Mouse (Mus musculus) right cerebral cortex, postnatal 10 days (tissue): ENCODE data around the gene Oaz1.
A peak's percentile ranks its signal among the peaks of the same experiment; 100 is the strongest.

Experiments
- DNase-seq, 2 experiments: peaks; one replicate each; pipeline ENCODE4 v3.0.0; 2021; ENCODE audit warnings: low spot score in 2 of 2

Oaz1 gene

GRCm38 (mm10) chr10:80845055-80845693 is 18.7 kb downstream of the Oaz1 start:
- DNase-seq, result no peak

- no peak for DNase-seq
Measured at GRCm38 (mm10) chr10:80845732-80846131, 19.3 kb downstream of the Oaz1 start.

GRCm38 (mm10) chr10:80848571-80848970 is 22.1 kb downstream of the Oaz1 start:
- peak in 1 of 2 experiments; percentile 55 for DNase-seq

GRCm38 (mm10) chr10:80854913-80855748 is 28.7 kb downstream of the Oaz1 start, which contains the start of the genes Lsm7 and Sppl2b:
Gene Lsm7 (minus strand): TSS chr10:80855209.
Gene Sppl2b (plus strand): TSS chr10:80855275.
- DNase-seq, result peak; percentile 97 to 98

- no peak for DNase-seq
Measured at GRCm38 (mm10) chr10:80855749-80856073, 29.3 kb downstream of the Oaz1 start.

- peak; percentile 61 to 78 for DNase-seq
Measured at GRCm38 (mm10) chr10:80856267-80856666, 29.8 kb downstream of the Oaz1 start.

- DNase-seq, result no peak
Measured at GRCm38 (mm10) chr10:80856908-80857307, 30.5 kb downstream of the Oaz1 start.

GRCm38 (mm10) chr10:80857386-80857785 is 30.9 kb downstream of the Oaz1 start:
- DNase-seq, result peak in 1 of 2 experiments; percentile 51

GRCm38 (mm10) chr10:80857848-80858247 is 31.4 kb downstream of the Oaz1 start:
- no peak for DNase-seq

GRCm38 (mm10) chr10:80858350-80858935 is 32.0 kb downstream of the Oaz1 start:
- DNase-seq, result no peak

GRCm38 (mm10) chr10:80862305-80862704 is 35.8 kb downstream of the Oaz1 start:
- DNase-seq, result no peak

GRCm38 (mm10) chr10:80864446-80864845 is 38.0 kb downstream of the Oaz1 start:
- DNase-seq, result no peak

- DNase-seq, result no peak
Measured at GRCm38 (mm10) chr10:80870993-80871392, 44.5 kb downstream of the Oaz1 start.

- DNase-seq, result no peak
Measured at GRCm38 (mm10) chr10:80871581-80871980, 45.1 kb downstream of the Oaz1 start, which contains the start of gene Tmprss9. Gene Tmprss9 (plus strand): TSS chr10:80871848.

- peak in 1 of 2 experiments; percentile 22 for DNase-seq
Measured at GRCm38 (mm10) chr10:80874035-80874434, 47.6 kb downstream of the Oaz1 start.

GRCm38 (mm10) chr10:80876028-80876427 is 49.6 kb downstream of the Oaz1 start:
- DNase-seq, result peak in 1 of 2 experiments; percentile 72

- DNase-seq, result no peak
Measured at GRCm38 (mm10) chr10:80876594-80876993, 50.1 kb downstream of the Oaz1 start.
